Mouse (Mus musculus): ENCODE measurements around the gene Lacc1.

DNA sequence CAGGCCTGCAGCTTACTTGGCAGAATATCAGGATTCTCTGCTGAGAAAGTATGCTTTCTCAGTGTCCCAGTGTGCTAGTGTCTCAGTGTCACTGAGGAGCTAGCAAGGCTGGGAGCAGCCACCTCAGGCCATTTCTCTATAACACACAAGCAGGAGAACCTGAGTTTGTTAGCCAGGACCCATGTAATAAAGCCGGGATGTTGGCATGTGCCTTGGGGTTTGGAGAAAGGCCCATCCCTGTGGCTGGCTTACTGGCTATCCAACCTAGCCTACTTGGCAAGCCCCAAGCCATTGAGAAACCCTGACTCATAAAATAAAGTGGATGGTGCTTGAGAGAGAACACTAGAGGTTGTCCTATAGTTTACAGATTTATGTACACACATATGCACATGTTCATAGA lies 32.7 kb upstream of the Lacc1 start:
- no peak for TF ChIP-seq CTCF (IDR thresholded peaks at IDR 0.05; ENCODE audit: low read depth, low read length)
- no peak for TF ChIP-seq EP300 (IDR thresholded peaks at IDR 0.05; ENCODE audit: insufficient read depth, low read depth, low read length)
- TF ChIP-seq POLR2A (IDR thresholded peaks at IDR 0.05; ENCODE audit: insufficient read depth, low read length) = no peak

Measured in ES-Bruce4 (cell line).